Mouse (Mus musculus) liver, adult (tissue): ENCODE data around the gene Abhd16a.

Source experiments
- GATA4 ChIP-seq: IDR thresholded peaks from 2 replicates; pipeline ENCODE4 v1.6.1; 2014; ENCODE audit warnings: mild to moderate bottlenecking, low read length; ENCODE audit not compliant: insufficient replicate concordance

The Abhd16a gene

DNA sequence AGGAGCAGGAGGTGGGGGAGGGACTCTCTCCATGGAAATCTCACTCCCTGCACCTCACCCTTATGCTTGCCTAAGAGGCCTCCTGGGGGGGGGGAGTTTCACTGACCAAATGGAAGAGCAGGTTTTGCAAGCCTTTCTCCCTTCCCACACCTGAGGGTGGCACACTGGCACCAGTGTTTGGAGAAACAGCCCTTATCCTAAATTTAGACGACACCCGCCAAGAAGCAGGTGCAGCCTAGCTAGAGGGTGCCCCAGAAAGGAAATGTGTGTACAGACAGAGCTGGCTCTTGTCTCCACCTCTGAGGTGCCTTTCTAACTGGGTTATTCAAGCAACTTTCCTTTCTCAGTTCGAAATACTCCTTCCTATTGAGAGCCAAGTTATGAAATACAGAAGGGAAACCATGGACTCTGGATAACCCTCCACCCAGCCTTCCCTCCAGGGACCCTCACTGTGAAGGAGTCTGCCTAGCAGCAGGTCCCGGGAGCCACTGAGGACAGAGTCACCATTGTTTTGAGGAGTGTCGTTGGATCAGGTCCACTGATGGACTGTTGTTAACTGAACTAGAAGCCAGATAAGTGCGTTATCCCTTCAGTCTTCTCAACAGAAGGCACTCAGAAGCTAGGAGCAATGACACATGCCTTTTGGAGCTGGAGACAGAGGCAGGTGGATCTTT is 18.4 kb upstream of the Abhd16a start:
- TF ChIP-seq GATA4, result no peak

DNA sequence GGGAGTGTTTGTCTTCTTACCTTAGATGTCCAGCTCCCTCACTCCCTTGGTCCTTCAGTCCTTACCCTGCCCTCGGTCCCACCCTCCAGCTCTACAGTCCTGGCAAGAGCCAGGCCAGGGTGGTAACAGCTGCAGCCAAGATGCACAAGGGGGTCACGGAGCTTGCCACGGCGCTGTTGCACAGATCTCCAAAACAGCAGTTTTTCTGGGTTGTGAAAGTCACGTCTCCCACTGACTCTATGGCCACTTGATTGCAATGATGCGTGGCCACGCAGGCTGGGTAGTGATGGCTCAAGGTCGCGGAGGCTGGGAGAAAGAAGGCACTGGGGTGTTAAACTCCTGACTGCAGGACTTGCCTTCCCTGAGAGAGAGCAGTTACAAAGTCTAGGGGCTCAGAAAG is 17.6 kb upstream of the Abhd16a start:
- no peak for TF ChIP-seq GATA4

DNA sequence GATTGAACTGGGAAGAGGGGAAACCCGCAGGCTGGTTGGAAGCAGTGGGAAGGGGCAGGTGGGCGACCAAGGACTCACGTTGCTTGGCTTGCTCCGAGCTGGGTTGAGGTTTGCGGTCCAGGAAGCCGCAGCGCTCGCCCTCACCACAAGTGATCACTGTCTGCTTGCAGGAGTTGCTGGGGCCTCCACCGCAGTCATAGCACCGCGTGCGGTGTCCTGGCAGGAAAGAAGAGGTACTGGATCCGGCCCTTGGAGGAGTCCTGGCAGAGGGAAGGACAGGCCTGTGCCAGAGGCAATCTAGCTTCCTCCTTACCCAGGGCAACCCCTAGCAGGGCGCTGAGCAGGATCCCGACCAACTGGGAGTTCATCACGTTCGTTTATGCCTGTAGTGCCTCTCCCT is 15.0 kb upstream of the Abhd16a start:
- TF ChIP-seq GATA4, result no peak

- TF ChIP-seq GATA4, result no peak
These were observed 12.4 kb upstream of the Abhd16a start, which contains the start of gene Ly6g6e for GRCm38 (mm10) chr17:35076507-35077176. TSS of gene Ly6g6e (plus strand) at chr17:35076902.

DNA sequence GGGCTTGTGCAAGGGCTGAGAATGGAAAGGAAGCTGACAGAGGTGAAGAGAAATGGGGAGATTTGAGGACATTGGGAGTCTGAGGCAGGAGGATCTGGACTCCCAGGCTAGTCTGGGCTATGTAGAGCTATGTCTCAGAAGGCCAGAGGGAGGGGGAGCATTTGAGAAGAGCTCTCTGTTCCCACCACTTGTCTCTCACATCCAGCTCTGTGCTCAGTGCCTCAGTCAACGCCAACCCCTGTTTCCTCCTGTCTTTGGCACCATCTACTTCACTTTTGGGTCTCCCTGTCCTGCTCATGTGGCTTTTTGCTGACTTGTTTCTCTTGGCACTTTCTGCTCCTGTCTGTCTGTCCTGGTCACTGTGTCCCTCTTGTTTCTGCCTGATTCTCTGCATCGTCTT is 11.8 kb upstream of the Abhd16a start:
- no peak for TF ChIP-seq GATA4

- no peak for TF ChIP-seq GATA4
These were observed 11.3 kb upstream of the Abhd16a start, which contains the start of gene Ly6g6d for GRCm38 (mm10) chr17:35077786-35078233. TSS of gene Ly6g6d (minus strand) at chr17:35078065.

DNA sequence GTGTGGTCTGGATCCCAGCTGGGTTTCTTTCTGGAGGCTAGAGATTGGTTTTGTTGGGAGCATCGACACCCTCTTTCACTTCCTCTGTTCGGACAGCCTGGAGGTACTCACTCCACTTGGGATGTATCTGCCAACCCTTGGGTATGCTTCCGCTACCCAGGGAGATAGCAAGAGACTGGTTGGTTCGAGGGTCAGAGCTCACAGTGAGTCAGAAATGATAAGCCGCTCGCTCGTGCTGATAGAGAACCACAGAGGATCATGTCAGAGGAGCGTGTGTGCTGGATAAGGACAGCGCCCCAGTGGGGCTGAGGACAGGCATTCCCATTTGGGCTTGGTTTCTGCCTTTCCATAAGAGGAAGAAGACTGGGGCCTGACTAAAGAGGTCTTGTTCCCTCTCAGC is 9.3 kb upstream of the Abhd16a start:
- TF ChIP-seq GATA4, result peak; percentile 71; the same call in 1 of the 2 replicates

GRCm38 (mm10) chr17:35080248-35080647 is 8.8 kb upstream of the Abhd16a start:
- TF ChIP-seq GATA4, result no peak

- TF ChIP-seq GATA4, result no peak
These were observed 8.4 kb upstream of the Abhd16a start for GRCm38 (mm10) chr17:35080710-35081109.

- no peak for TF ChIP-seq GATA4
These were observed 6.1 kb upstream of the Abhd16a start for GRCm38 (mm10) chr17:35082841-35083576.

GRCm38 (mm10) chr17:35083929-35084497 is 5.0 kb upstream of the Abhd16a start:
- no peak for TF ChIP-seq GATA4

- TF ChIP-seq GATA4, result peak; percentile 76; the same call in 1 of the 2 replicates
These were observed 3.7 kb upstream of the Abhd16a start, which contains the start of gene Ly6g6f for GRCm38 (mm10) chr17:35085208-35085865. TSS of gene Ly6g6f (minus strand) at chr17:35085610.

DNA sequence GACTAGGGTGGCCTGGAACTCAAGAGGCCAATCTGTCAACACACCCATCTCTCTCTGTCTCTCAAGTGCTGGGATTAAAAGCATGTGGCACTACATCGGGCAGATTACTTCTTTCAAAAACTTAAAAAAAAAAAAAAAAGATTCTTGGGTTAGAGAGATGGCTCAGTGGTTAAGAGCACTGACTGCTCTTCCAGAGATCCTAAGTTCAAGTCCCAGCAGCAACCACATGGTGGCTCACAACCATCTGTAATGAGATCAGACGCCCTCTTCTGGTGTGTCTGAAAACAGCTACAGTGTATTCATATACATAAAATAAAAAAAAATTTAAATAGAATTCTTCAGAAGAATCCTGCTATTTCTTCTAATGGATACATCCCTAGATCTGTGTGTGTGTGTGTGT is 912 bp upstream of the Abhd16a start:
- no peak for TF ChIP-seq GATA4

DNA sequence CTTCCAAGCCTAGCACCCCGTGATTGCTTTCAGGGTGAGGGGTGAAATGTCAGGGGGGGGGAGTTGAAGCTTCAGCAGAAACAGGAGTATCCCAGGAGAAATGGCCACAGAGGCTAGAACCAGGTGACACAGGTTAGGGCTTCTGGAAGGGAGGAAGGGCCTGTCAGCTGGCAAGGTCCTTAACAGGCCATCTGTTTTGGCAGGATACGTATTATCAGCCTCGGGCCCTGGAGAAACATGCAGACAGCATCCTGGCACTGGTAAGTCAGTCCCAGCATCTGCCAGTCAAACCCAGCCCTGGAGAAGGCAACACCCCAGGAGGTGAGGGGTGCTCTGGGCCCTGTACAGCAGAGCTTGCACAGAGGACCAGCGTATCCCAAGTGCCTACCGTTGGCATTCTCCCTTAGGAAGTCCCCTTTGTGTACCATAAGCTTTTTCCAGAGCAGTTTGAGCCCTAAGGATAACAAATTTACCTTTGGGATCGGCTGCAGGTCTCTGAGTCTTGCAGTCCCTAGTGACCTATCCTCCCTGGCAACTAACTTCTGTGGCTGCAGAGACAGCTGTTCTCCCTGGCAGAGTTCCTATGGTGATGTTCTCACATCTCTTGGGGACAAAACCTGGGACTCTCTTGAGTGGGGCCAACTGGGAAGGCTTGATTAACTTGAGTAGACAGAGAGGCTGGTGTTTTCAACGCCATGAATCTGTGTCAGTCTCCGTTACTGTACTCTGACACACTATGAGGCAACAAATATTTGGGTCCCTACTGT is 1.3 kb downstream of the Abhd16a start:
- TF ChIP-seq GATA4, result no peak; the same call in 1 of the 2 replicates
